Mouse (Mus musculus): ENCODE data around the gene Psg16.

The Psg16 gene

GRCm38 (mm10) chr7:17135307-17135706 lies 61.5 kb downstream of the Psg16 start:
- DNase-seq, result no peak

- DNase-seq, result no peak
Measured at GRCm38 (mm10) chr7:17149931-17150330, 76.1 kb downstream of the Psg16 start, which contains the start of gene Ceacam3. Ceacam3 (plus strand) TSS chr7:17150282.

- peak; percentile 68 for DNase-seq
Measured at GRCm38 (mm10) chr7:17155634-17156033, 81.8 kb downstream of the Psg16 start.

- DNase-seq, result no peak
Measured at GRCm38 (mm10) chr7:17156885-17157677, 83.2 kb downstream of the Psg16 start.

- no peak for DNase-seq
Measured at GRCm38 (mm10) chr7:17159011-17159410, 85.2 kb downstream of the Psg16 start.

- no peak for DNase-seq
Measured at GRCm38 (mm10) chr7:17171827-17172226, 98.0 kb downstream of the Psg16 start.

Data from thymus, postnatal 4 days (tissue).